Mouse (Mus musculus) thymus, adult 2 months (tissue): ENCODE results near the gene Ccp110. TPM values are rescaled to one million over a fixed set of nuclear protein-coding genes. Genes with fewer than 3 reads are reported as not detected.

Experiments
- DNase-seq: peaks from one replicate; pipeline ENCODE4 v3.0.0; 2021
- H3K27ac ChIP-seq: fragments of 200-500 bp; 2 replicates; pipeline ENCODE4 v1.5.1; 2012; ENCODE audit warnings: low read length, control low read depth; ENCODE audit not compliant: control insufficient read depth, insufficient read depth
- H3K27me3 ChIP-seq: fragments of 200-500 bp; 2 replicates; pipeline ENCODE4 v1.6.1; 2012; ENCODE audit warnings: mild to moderate bottlenecking, low read length, moderate library complexity, mixed read lengths; ENCODE audit not compliant: control insufficient read depth, insufficient read depth
- H3K36me3 ChIP-seq: fragments of 200-500 bp; 2 replicates; pipeline ENCODE4 v1.6.1; 2012; ENCODE audit warnings: mild to moderate bottlenecking, low read length, moderate library complexity; ENCODE audit not compliant: control insufficient read depth, insufficient read depth
- H3K4me1 ChIP-seq: fragments of 200-500 bp; replicated peaks from 2 replicates; pipeline ENCODE4 v1.6.1; 2012; ENCODE audit warnings: low read length; ENCODE audit not compliant: control insufficient read depth, insufficient read depth
- H3K4me3 ChIP-seq: fragments of 200-500 bp; 2 replicates; pipeline ENCODE4 v1.5.1; 2012; ENCODE audit warnings: mild to moderate bottlenecking, low read length, control low read depth, moderate library complexity; ENCODE audit not compliant: control insufficient read depth, insufficient read depth
- CTCF ChIP-seq: fragments of 200-500 bp; IDR thresholded peaks from 2 replicates; pipeline ENCODE4 v1.5.1; 2012; ENCODE audit warnings: mild to moderate bottlenecking, control low read depth, low read length, moderate library complexity, borderline replicate concordance; ENCODE audit not compliant: control insufficient read depth, poor library complexity, insufficient read depth; ENCODE audit errors: extremely low read depth
- POLR2A ChIP-seq: fragments of 200-500 bp; IDR thresholded peaks from 2 replicates; pipeline ENCODE4 v1.6.1; 2012; ENCODE audit warnings: mild to moderate bottlenecking, low read length, control low read depth, moderate library complexity; ENCODE audit not compliant: control insufficient read depth, poor library complexity, insufficient read depth; ENCODE audit errors: extremely low read depth
- WGBS: fragments of 180-500 bp; shearing (Covaris S2); methylation state at CpG from one replicate; pipeline ENCODE4 v1.1.7; 2018; 5-methylcytosine and 5-hydroxymethylcytosine counted together
- polyA plus RNA-seq: library from polyadenylated mRNA; depleted of rRNA; stranded (reverse); fragments of >200 nt; gene quantifications from 2 replicates; pipeline ENCODE4 v1.2.3, GENCODE M21; 2012

The Ccp110 gene
- polyA plus RNA-seq, 1 experiment = 7.3 TPM

DNA sequence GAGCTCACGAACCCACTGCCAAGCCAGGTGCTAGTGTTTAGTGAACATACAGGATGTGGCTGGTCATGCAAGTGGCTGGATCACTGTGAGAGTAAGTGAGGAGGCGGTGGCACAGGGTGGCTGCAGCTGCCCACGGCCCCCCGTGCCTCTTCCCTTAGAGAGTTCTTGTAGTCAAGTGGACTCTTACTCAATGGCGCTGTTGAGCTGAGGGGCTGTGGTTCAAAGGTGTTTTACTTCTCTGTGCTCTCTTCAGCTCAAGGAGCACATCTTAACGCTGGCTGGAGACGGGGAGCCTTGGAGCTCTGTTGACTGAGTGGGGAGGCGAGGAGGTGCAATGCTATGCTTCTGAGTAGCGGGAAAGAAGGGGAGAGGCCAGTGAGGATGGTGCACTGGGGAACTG is 11.6 kb downstream of the Ccp110 start:
- no peak overlapping the region for H3K4me3 ChIP-seq
- WGBS = 88% methylated on average over 9 of the region's 9 CpGs
- peaks cover 12% of the 10 kb centered on the region; the same call in 1 of the 2 replicates for H3K36me3 ChIP-seq
- H3K27me3 ChIP-seq = no peaks in the 10 kb centered on the region
- H3K27ac ChIP-seq = no peak overlapping the region
- no peak for DNase-seq
- no peaks in the 10 kb centered on the region for H3K4me1 ChIP-seq
- TF ChIP-seq POLR2A (no peak), CTCF (no peak)

- Histone ChIP-seq H3K36me3 (peaks cover 12% of the 10 kb centered on the region; the same call in 1 of the 2 replicates), H3K4me3 (no peak overlapping the region), H3K27ac (no peak overlapping the region), H3K27me3 (no peaks in the 10 kb centered on the region), H3K4me1 (no peaks in the 10 kb centered on the region)
- WGBS = 92% methylated on average over 2 of the region's 2 CpGs
- TF ChIP-seq POLR2A (no peak), CTCF (no peak)
- DNase-seq = no peak
Observed at GRCm38 (mm10) chr7:118725459-118725858, 13.1 kb downstream of the Ccp110 start.

- Histone ChIP-seq H3K27ac (no peak overlapping the region), H3K4me3 (no peak overlapping the region), H3K36me3 (peaks cover 21% of the 10 kb centered on the region), H3K4me1 (no peaks in the 10 kb centered on the region), H3K27me3 (no peaks in the 10 kb centered on the region)
- no peak for DNase-seq
- WGBS = 96% methylated on average over 13 of the region's 13 CpGs
- TF ChIP-seq POLR2A (no peak), CTCF (no peak)
Observed at GRCm38 (mm10) chr7:118728846-118729587, 16.7 kb downstream of the Ccp110 start.

DNA sequence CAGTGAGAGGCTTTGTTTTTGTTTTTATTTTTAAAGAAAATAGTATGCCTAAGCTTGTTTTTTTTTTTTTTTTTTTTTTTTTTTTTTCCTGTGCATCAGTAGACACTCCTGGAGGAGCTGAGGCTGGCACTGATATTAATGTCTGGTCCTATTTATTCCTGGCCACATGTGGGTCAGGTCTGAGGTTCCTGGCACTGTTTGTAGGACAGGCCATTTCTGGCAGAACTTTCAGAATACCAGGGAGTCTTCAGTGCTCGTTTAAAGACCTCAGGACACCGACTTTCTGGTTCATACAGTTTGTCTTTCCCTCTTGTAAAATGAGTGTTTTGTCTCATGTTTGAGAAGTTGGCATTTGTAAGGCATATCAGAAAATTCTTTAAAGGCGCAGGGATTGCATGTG is 19.4 kb downstream of the Ccp110 start:
- DNase-seq = no peak
- Histone ChIP-seq H3K4me1 (no peaks in the 10 kb centered on the region), H3K4me3 (no peak overlapping the region), H3K27me3 (no peaks in the 10 kb centered on the region), H3K36me3 (peaks cover 13% of the 10 kb centered on the region), H3K27ac (no peak overlapping the region)
- 96% methylated on average over 3 of the region's 3 CpGs for WGBS
- TF ChIP-seq CTCF (no peak), POLR2A (no peak)

- Histone ChIP-seq H3K27ac (no peak overlapping the region), H3K4me1 (no peaks in the 10 kb centered on the region), H3K4me3 (no peak overlapping the region), H3K27me3 (no peaks in the 10 kb centered on the region), H3K36me3 (peaks cover 13% of the 10 kb centered on the region)
- 94% methylated on average over 13 of the region's 13 CpGs for WGBS
- TF ChIP-seq CTCF (no peak), POLR2A (no peak)
- no peak for DNase-seq
Observed at GRCm38 (mm10) chr7:118733225-118733624, 20.9 kb downstream of the Ccp110 start.

DNA sequence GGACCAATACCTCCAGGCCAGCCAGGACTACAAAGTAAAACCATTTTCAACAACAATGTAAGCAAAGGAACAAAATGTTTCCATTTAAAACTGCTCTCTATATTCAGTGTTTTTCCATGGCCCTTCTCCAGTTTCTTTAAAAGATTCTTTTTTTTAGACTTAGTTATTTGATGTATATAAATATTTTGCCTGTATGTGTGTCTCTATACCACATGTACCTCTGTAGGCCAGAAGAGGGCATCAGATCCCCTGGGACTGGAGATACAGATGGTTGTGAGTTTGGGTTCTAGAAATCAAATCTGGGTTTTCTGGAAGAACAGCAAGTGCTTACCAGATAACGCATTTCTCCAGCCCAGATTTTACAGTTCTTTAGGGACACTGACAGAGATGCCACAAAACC is 26.4 kb downstream of the Ccp110 start:
- H3K27me3 ChIP-seq = no peaks in the 10 kb centered on the region
- peak; percentile 19 for DNase-seq
- 97% methylated on average over 1 of the region's 1 CpGs for WGBS
- no peak for TF ChIP-seq CTCF
- H3K27ac ChIP-seq = no peak overlapping the region
- H3K36me3 ChIP-seq = no peaks in the 10 kb centered on the region
- H3K4me3 ChIP-seq = no peak overlapping the region
- peaks cover 14% of the 10 kb centered on the region for H3K4me1 ChIP-seq
